Mouse (Mus musculus) thymus, adult 2 months (tissue): Measurements from ENCODE around the gene Pkp4.

Source experiments
- CTCF ChIP-seq: fragments of 200-500 bp; IDR thresholded peaks from 2 replicates; pipeline ENCODE4 v1.5.1; 2012; ENCODE audit warnings: mild to moderate bottlenecking, control low read depth, low read length, moderate library complexity, borderline replicate concordance; ENCODE audit not compliant: control insufficient read depth, poor library complexity, insufficient read depth; ENCODE audit errors: extremely low read depth
- POLR2A ChIP-seq: fragments of 200-500 bp; IDR thresholded peaks from 2 replicates; pipeline ENCODE4 v1.6.1; 2012; ENCODE audit warnings: mild to moderate bottlenecking, low read length, control low read depth, moderate library complexity; ENCODE audit not compliant: control insufficient read depth, poor library complexity, insufficient read depth; ENCODE audit errors: extremely low read depth

- TF ChIP-seq CTCF (no peak), POLR2A (no peak)
These were observed 68.7 kb downstream of the Pkp4 start for GRCm38 (mm10) chr2:59229250-59229895.
